Mouse (Mus musculus): ENCODE results near the gene Ndufaf7. TPM values are rescaled to one million over a fixed set of nuclear protein-coding genes. Genes with fewer than 3 reads are reported as not detected.

Ndufaf7 gene
- polyA plus RNA-seq, 1 experiment from 2014 or later, result 54.8 TPM

DNA sequence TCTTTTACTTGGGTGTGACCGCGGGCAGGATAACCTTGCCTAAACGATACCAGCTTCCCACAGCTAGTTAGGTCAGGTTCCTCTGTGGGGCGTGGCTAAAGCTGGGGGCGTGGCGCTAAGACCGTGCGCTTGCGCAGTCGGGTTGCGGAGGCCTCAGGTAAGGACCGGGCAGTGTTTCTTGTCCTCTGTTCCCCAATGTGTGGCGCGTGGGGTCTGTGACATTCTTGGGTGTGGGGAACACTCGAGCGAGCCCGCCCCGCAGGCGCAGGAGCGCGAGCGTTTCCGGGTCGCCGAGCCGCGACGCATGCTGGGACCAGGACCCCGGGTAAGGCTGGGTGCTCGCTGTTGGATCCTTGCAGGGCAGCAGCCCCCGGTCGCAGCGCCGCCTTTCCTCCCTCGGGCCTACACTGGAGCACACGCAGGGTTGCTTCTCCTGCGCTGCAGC lies 20.5 kb upstream of the Ndufaf7 start, which contains the start of gene Cebpzos:
TSS of gene Cebpzos (plus strand) at position 132 of the 445 bp plus-strand sequence.
- H3K27me3 ChIP-seq, result no peaks in the 10 kb centered on the region
- ATAC-seq (ENCODE audit: low FRiP score, low read depth), result peak; percentile 94
- H3K4me1 ChIP-seq, result peaks cover 17% of the 10 kb centered on the region
- peak within 1 kb of the TSS; percentile 68 for H3K9ac ChIP-seq (replicated peaks)
- H3K27ac ChIP-seq (replicated peaks), result peak within 1 kb of the TSS; percentile 82
- H3K4me3 ChIP-seq, result peak within 1 kb of the TSS; percentile 66
- no peaks in the 10 kb centered on the region for H3K9me3 ChIP-seq
- peak within 1 kb of the TSS; percentile 71 for H3K4me2 ChIP-seq (replicated peaks)
- H3K36me3 ChIP-seq, result peaks cover 27% of the 10 kb centered on the region
- WGBS, result under 1% methylated on average over 37 of the region's 37 CpGs

DNA sequence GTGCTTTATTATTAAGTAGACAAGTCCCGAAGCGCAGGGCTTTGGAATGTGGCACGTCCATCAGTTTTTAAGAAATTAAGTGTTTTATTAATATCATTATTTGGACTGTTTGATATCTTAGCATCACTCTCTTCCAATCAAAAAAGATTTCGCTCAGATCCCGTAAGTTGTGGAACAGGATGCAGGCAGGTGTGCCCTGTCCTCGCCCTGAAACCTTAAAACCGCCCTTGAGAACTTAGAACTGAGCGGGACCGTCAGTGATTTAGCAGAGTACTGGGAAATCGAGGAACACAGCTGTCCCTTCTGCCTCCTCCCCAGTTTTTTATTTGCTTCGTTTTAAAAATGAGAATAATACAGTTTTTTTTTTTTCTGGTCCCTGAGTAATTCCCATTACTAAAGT lies 20.0 kb upstream of the Ndufaf7 start:
- H3K4me3 ChIP-seq, result peak overlapping the region; percentile 66
- 0 out of 2 replicates have a peak, but pooled peaks have one; percentile 7 for ATAC-seq (ENCODE audit: low FRiP score, low read depth)
- WGBS, result 6% methylated on average over 11 of the region's 11 CpGs
- peak overlapping the region; percentile 71 for H3K4me2 ChIP-seq (replicated peaks)
- H3K9ac ChIP-seq (replicated peaks), result peak overlapping the region; percentile 68
- H3K4me1 ChIP-seq, result peaks cover 17% of the 10 kb centered on the region
- no peaks in the 10 kb centered on the region for H3K27me3 ChIP-seq
- H3K9me3 ChIP-seq, result no peaks in the 10 kb centered on the region
- peak overlapping the region; percentile 82 for H3K27ac ChIP-seq (replicated peaks)
- peaks cover 32% of the 10 kb centered on the region for H3K36me3 ChIP-seq

DNA sequence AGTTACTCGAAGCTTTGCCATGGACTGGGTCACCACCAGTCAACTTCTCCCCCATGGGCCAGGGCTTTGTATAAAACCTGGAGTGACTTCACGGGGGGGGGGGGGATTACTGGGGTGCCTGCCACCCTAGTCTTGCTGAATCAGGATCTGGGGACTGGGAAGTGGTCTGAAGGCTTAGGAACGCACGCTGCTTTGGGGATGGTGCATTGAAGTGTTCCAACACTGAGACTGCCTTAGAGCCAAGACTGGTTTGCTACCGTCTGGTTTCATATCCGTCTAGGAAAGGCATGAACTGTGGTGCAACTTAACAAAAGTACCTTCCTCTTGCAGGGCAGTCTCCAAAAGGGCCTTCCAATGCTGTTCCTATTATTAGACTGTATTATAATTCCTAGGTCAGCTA lies 19.2 kb upstream of the Ndufaf7 start:
- peak overlapping the region; percentile 71 for H3K4me2 ChIP-seq (replicated peaks)
- no peaks in the 10 kb centered on the region for H3K27me3 ChIP-seq
- 46% methylated on average over 6 of the region's 6 CpGs for WGBS
- H3K27ac ChIP-seq (replicated peaks), result no peak overlapping the region
- H3K4me1 ChIP-seq, result peaks cover 17% of the 10 kb centered on the region
- ATAC-seq (ENCODE audit: low FRiP score, low read depth), result no peak
- no peak overlapping the region for H3K9ac ChIP-seq (replicated peaks)
- H3K36me3 ChIP-seq, result peaks cover 39% of the 10 kb centered on the region
- H3K4me3 ChIP-seq, result no peak overlapping the region
- no peaks in the 10 kb centered on the region for H3K9me3 ChIP-seq

DNA sequence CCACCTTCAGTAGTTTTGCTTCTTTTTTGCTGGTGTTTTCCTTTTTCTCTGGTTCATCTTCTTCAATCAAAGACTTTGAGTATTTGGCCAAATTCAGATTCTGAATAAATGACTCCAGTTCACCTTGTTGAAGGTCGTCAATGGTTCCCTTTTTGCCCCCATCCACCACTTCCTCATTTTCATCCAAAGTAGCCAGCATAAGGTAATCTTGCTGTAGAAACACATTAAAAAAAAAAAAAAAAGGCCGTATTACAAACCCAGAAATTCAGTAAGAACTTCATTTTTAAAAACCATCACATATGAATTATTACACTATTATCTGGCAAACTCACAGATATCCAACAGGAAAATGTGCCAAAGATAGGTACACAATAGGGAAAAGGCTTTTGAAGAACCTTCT lies 1.1 kb upstream of the Ndufaf7 start:
- Histone ChIP-seq H3K4me2 (replicated peaks) (peak overlapping the region; percentile 57), H3K9me3 (no peaks in the 10 kb centered on the region), H3K4me1 (peaks cover 15% of the 10 kb centered on the region), H3K4me3 (peak overlapping the region; percentile 74), H3K9ac (replicated peaks) (no peak overlapping the region), H3K36me3 (peaks cover 47% of the 10 kb centered on the region), H3K27me3 (no peaks in the 10 kb centered on the region), H3K27ac (replicated peaks) (no peak overlapping the region)
- ATAC-seq (ENCODE audit: low FRiP score, low read depth), result no peak
- 89% methylated on average over 2 of the region's 2 CpGs for WGBS

GRCm38 (mm10) chr17:78937229-78937853 lies 405 bp downstream of the Ndufaf7 start:
- 0 out of 2 replicates have a peak overlapping the region, but pooled peaks have one; percentile 20 for H3K27ac ChIP-seq (replicated peaks)
- peak; percentile 24; the same call in 1 of the 2 replicates for ATAC-seq (ENCODE audit: low FRiP score, low read depth)
- 9% methylated on average over 26 of the region's 26 CpGs for WGBS

DNA sequence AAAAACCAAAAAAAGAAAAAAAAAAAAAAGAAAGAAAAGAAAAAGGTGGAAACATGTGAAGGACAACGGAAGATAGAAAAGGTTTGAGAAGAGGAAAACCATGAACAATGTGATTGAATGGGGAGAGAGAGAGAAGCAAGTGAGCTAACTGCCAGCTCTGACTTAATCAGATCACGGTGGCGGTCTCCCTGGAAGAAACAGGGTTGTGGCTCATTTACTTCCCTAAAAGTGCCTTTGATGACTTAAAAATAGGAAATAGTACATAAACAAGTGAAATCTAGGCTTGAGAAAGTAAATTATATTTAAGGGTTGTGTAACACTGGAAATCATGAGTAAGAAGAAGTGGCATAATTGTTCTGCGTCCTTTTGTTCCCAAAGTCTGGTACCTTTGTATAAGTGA lies 2.0 kb downstream of the Ndufaf7 start:
- Histone ChIP-seq H3K9ac (replicated peaks) (no peak overlapping the region), H3K4me3 (no peak overlapping the region), H3K4me2 (replicated peaks) (no peak overlapping the region)

More at GRCm38 (mm10) chr17:78937229-78937853, 405 bp downstream of the Ndufaf7 start:
- Histone ChIP-seq H3K4me1 (peaks cover 15% of the 10 kb centered on the region), H3K9me3 (no peaks in the 10 kb centered on the region), H3K9ac (replicated peaks) (peak overlapping the region; percentile 67), H3K4me3 (peak overlapping the region; percentile 74), H3K4me2 (replicated peaks) (peak overlapping the region; percentile 57), H3K36me3 (peaks cover 42% of the 10 kb centered on the region), H3K27me3 (no peaks in the 10 kb centered on the region)

DNA sequence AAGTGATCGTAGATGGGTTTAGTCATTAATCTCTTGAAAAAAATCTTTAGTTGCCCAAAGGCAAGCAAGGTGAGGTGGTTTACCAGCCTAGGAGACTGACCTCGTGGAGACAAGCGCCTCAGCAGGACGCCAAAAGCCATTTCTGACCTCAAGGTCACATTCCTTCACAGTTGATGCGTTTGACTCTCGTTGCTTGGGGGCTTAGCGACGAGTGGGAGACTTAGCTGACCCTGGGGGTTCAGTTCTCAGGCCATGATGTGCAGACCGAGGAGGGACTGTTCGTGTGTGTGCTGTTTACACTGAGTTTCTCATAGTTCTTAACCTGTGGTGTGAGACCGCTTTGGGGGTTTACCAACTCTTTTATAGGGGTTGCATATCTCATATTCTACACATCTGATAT lies 5.6 kb downstream of the Ndufaf7 start:
- H3K4me2 ChIP-seq (replicated peaks), result no peak overlapping the region
- peaks cover 40% of the 10 kb centered on the region for H3K36me3 ChIP-seq
- no peak overlapping the region for H3K4me3 ChIP-seq
- H3K9me3 ChIP-seq, result no peaks in the 10 kb centered on the region
- ATAC-seq (ENCODE audit: low FRiP score, low read depth), result no peak
- 48% methylated on average over 11 of the region's 11 CpGs for WGBS
- no peak overlapping the region for H3K9ac ChIP-seq (replicated peaks)
- peaks cover 3% of the 10 kb centered on the region for H3K4me1 ChIP-seq
- H3K27me3 ChIP-seq, result no peaks in the 10 kb centered on the region
- no peak overlapping the region for H3K27ac ChIP-seq (replicated peaks)

More for the DNA sequence above, 2.0 kb downstream of the Ndufaf7 start:
- peaks cover 12% of the 10 kb centered on the region for H3K4me1 ChIP-seq
- 93% methylated on average over 4 of the region's 4 CpGs for WGBS
- no peaks in the 10 kb centered on the region for H3K9me3 ChIP-seq
- H3K27me3 ChIP-seq, result no peaks in the 10 kb centered on the region
- H3K27ac ChIP-seq (replicated peaks), result no peak overlapping the region
- ATAC-seq (ENCODE audit: low FRiP score, low read depth), result no peak
- peaks cover 41% of the 10 kb centered on the region for H3K36me3 ChIP-seq

GRCm38 (mm10) chr17:78951225-78951624 lies 14.3 kb downstream of the Ndufaf7 start:
- no peak for ATAC-seq (ENCODE audit: low FRiP score, low read depth)
- no peak overlapping the region for H3K4me3 ChIP-seq
- no peak overlapping the region for H3K9ac ChIP-seq (replicated peaks)
- no peak overlapping the region for H3K4me2 ChIP-seq (replicated peaks)
- no peak overlapping the region for H3K27ac ChIP-seq (replicated peaks)
- WGBS, result 93% methylated on average over 5 of the region's 5 CpGs
- no peaks in the 10 kb centered on the region for H3K4me1 ChIP-seq
- H3K27me3 ChIP-seq, result no peaks in the 10 kb centered on the region
- no peaks in the 10 kb centered on the region for H3K9me3 ChIP-seq
- H3K36me3 ChIP-seq, result peaks cover 88% of the 10 kb centered on the region

GRCm38 (mm10) chr17:78952070-78952469 lies 15.1 kb downstream of the Ndufaf7 start:
- no peak overlapping the region for H3K9ac ChIP-seq (replicated peaks)
- no peak overlapping the region for H3K27ac ChIP-seq (replicated peaks)
- no peaks in the 10 kb centered on the region for H3K9me3 ChIP-seq
- H3K36me3 ChIP-seq, result peaks cover 87% of the 10 kb centered on the region
- ATAC-seq (ENCODE audit: low FRiP score, low read depth), result no peak
- no peak overlapping the region for H3K4me2 ChIP-seq (replicated peaks)
- H3K27me3 ChIP-seq, result no peaks in the 10 kb centered on the region
- WGBS, result 93% methylated on average over 5 of the region's 5 CpGs
- no peak overlapping the region for H3K4me3 ChIP-seq
- no peaks in the 10 kb centered on the region for H3K4me1 ChIP-seq

DNA sequence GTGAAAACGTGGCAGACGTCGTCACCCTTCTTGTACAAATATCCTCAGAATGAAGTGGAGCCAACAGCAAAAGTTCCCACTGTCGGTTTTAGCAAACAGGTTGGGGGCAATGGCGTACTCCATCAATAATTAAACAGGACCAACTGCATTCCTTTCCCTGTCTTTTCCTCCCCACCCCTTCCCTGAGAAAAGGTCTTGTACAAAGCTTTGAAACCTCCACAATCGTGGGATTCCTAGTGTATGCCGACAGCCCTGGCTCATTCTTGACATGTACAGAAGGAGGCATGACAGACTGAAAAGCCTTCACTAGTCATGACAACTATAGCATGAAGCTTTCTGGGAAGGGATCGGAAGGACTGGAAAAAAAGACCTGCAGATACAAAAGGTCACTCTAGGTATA lies 16.3 kb downstream of the Ndufaf7 start:
- Histone ChIP-seq H3K4me2 (replicated peaks) (no peak overlapping the region), H3K36me3 (peaks cover 80% of the 10 kb centered on the region), H3K27ac (replicated peaks) (no peak overlapping the region), H3K27me3 (no peaks in the 10 kb centered on the region), H3K4me1 (no peaks in the 10 kb centered on the region), H3K9me3 (no peaks in the 10 kb centered on the region), H3K4me3 (no peak overlapping the region), H3K9ac (replicated peaks) (no peak overlapping the region)
- no peak for ATAC-seq (ENCODE audit: low FRiP score, low read depth)
- WGBS, result 89% methylated on average over 8 of the region's 8 CpGs

- Histone ChIP-seq H3K9ac (replicated peaks) (no peak overlapping the region), H3K9me3 (no peaks in the 10 kb centered on the region), H3K4me1 (no peaks in the 10 kb centered on the region), H3K4me2 (replicated peaks) (no peak overlapping the region), H3K27ac (replicated peaks) (no peak overlapping the region), H3K27me3 (no peaks in the 10 kb centered on the region), H3K4me3 (no peak overlapping the region), H3K36me3 (peaks cover 59% of the 10 kb centered on the region)
- no peak for ATAC-seq (ENCODE audit: low FRiP score, low read depth)
- 86% methylated on average over 6 of the region's 6 CpGs for WGBS
Observed at GRCm38 (mm10) chr17:78959473-78959872, 22.5 kb downstream of the Ndufaf7 start.

DNA sequence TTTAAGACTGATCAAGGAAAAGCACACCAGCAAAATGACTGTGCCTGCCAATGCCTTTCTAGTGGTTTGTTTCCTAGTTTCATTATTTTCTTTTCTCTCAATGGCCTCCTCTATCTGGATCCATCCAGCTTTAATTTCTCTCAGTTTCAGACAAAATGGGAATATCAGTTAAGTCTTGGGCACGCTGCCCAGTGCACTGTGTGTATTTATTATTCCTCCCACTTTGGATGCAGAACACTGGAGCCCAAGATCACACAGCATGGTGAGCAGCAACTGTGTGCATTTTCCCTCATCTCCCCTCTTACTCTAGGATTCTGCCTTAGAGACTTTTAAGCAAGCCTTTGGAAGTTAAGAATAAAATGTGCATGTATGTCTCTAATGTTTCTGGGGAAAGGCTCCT lies 27.5 kb downstream of the Ndufaf7 start:
- H3K36me3 ChIP-seq, result peaks cover 50% of the 10 kb centered on the region
- no peak for ATAC-seq (ENCODE audit: low FRiP score, low read depth)
- no peak overlapping the region for H3K9ac ChIP-seq (replicated peaks)
- no peaks in the 10 kb centered on the region for H3K9me3 ChIP-seq
- no peaks in the 10 kb centered on the region for H3K27me3 ChIP-seq
- H3K4me2 ChIP-seq (replicated peaks), result no peak overlapping the region
- WGBS, result 81% methylated on average over 1 of the region's 1 CpGs
- H3K4me3 ChIP-seq, result no peak overlapping the region
- H3K4me1 ChIP-seq, result no peaks in the 10 kb centered on the region
- H3K27ac ChIP-seq (replicated peaks), result no peak overlapping the region

All from midbrain, embryonic 12.5 days (tissue).